Mouse (Mus musculus) megakaryocyte, embryonic 14.5 days (primary cell): ENCODE results near the gene Klf13.

ENCODE experiments used
- FLI1 ChIP-seq: IDR thresholded peaks from 2 replicates; pipeline ENCODE4 v1.6.1; 2012; ENCODE audit warnings: low read length, inconsistent platforms, mixed read lengths
- GATA1 ChIP-seq: IDR thresholded peaks from 3 replicates; pipeline ENCODE4 v1.6.1; 2012; ENCODE audit warnings: mixed read lengths, low read length, inconsistent platforms, borderline replicate concordance

- TF ChIP-seq GATA1 (no peak), FLI1 (no peak)
Observed at GRCm38 (mm10) chr7:63902604-63903210, 36.0 kb downstream of the Klf13 start.
